Mouse (Mus musculus): ENCODE results near the gene Hoxd4.

DNA sequence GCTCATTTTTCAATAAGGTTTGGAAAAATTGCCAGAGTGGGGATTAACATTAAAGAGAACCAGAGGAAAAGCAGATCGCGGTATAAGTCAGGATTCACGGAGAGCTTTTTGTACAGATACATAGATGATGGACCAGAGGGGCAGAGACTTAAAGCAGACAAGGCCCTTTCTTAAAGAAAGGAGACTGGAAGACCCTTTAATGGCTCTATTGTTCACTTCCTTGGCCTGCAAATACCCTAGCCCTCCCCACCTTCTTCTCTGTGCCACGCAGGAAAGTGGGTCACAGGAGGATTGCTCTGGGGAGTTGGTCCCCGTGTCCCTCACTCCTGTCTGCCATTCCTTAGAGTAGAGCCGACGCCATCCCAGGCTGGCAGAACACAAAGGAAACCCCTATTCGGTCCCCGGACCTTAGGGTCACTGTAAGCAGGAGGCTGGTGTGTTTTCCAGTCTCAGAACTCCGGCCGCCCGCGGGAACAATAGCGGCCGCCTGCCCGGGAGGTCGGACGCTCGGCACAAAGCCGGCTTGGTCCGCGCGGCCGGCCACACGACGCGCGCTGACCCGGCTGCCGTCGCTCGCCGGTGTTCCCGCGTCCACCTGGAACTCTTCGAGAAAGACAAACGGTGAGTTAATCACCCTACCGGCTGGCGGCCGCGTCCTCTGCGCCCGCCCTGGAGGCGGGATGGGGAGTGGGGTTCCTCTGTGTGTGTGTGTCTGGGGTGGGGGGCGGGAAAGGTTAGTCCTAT is 40.9 kb downstream of the Hoxd4 start:
- TF ChIP-seq CTCF (IDR thresholded peaks at IDR 0.05; ENCODE audit: control insufficient read depth, insufficient read depth, low read length) (no peak), POLR2A (IDR thresholded peaks at IDR 0.05; ENCODE audit: borderline replicate concordance, control insufficient read depth, low read depth, low read length) (no peak)
